Mouse (Mus musculus) midbrain, embryonic 14.5 days (tissue): ENCODE measurements around the gene Josd1. TPM values are rescaled to one million over a fixed set of nuclear protein-coding genes. Genes with fewer than 3 reads are reported as not detected.

Experiments used
- ATAC-seq: fragments of 200-750 bp; cut with Nextera tagmentation; 2 replicates; pipeline ENCODE4 v1.8.0; 2017; ENCODE audit warnings: moderate number of reproducible peaks, moderate library complexity; ENCODE audit not compliant: low FRiP score, low TSS enrichment
- DNase-seq: peaks from one replicate; pipeline ENCODE4 v3.0.0-alpha.2; 2015
- H3K27ac ChIP-seq: fragments of 300-500 bp; sonication (generic); replicated peaks from 2 replicates; pipeline ENCODE4 v1.5.1; 2014; ENCODE audit warnings: mild to moderate bottlenecking, low read depth, low read length, moderate library complexity
- H3K27me3 ChIP-seq: fragments of 300-500 bp; sonication (generic); 2 replicates; pipeline ENCODE4 v1.6.1; 2014; ENCODE audit warnings: low read length, control low read depth, mixed read lengths; ENCODE audit not compliant: control insufficient read depth, insufficient read depth
- H3K36me3 ChIP-seq: fragments of 300-500 bp; sonication (generic); 2 replicates; pipeline ENCODE4 v1.6.1; 2014; ENCODE audit warnings: low read length, control low read depth; ENCODE audit not compliant: control insufficient read depth, insufficient read depth
- H3K4me1 ChIP-seq: fragments of 300-500 bp; sonication (generic); 2 replicates; pipeline ENCODE4 v1.6.1; 2014; ENCODE audit warnings: mild to moderate bottlenecking, antibody characterized with exemption, low read length, control low read depth; ENCODE audit not compliant: control insufficient read depth, insufficient read depth
- H3K4me2 ChIP-seq: fragments of 300-500 bp; sonication (generic); 2 replicates; pipeline ENCODE4 v1.6.1; 2014; ENCODE audit warnings: mild to moderate bottlenecking, low read length, moderate library complexity
- H3K4me3 ChIP-seq: fragments of 300-500 bp; sonication (generic); replicated peaks from 2 replicates; pipeline ENCODE4 v1.5.1; 2014; ENCODE audit warnings: low read depth, low read length
- H3K9ac ChIP-seq: fragments of 300-500 bp; sonication (generic); replicated peaks from 2 replicates; pipeline ENCODE4 v1.6.1; 2014; ENCODE audit warnings: mild to moderate bottlenecking, low read length, moderate library complexity
- H3K9me3 ChIP-seq: fragments of 300-500 bp; sonication (generic); 2 replicates; pipeline ENCODE4 v1.6.1; 2016; ENCODE audit warnings: low read length, control low read depth, mixed read lengths; ENCODE audit not compliant: control insufficient read depth
- WGBS: fragments of 180-500 bp; shearing (Covaris S2); extraction: QIAGEN DNeasy Blood & Tissue Kit; methylation state at CpG from one replicate; pipeline ENCODE4 v1.1.7; 2014; 5-methylcytosine and 5-hydroxymethylcytosine counted together
- polyA plus RNA-seq: library from polyadenylated mRNA; unstranded; fragments of >200 nt; fragmentation: Nextera tagmentation; extraction: Ambion mirVana; gene quantifications from 2 replicates; pipeline ENCODE4 v1.2.1, GENCODE M21; 2014

Gene Josd1
- polyA plus RNA-seq, 1 experiment from 2014 or later: 16.2 TPM

DNA sequence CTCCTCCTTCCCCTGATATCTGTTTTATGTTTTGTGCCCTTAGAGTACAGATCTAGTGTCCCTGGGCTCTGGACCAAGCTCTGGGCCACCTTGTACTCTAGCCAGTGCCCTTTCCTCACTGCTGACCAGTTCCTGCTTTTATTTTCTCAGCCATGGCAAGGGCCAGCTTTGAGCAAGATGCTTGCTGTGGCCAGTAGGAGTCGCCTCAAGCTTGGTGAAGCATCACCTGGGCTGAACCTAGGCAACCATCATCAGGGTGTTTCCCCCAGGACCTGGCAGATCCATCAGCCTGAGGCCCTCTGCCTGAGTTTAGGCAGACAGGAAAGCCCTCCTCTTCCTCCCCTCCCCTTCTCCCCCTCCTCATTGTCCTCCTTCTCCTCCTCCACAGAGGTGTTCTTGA lies 35.7 kb upstream of the Josd1 start:
- WGBS: 33% methylated on average over 1 of the region's 1 CpGs
- Histone ChIP-seq H3K27ac (no peak overlapping the region), H3K4me3 (no peak overlapping the region), H3K9me3 (no peaks in the 10 kb centered on the region), H3K9ac (no peak overlapping the region), H3K36me3 (peaks cover 76% of the 10 kb centered on the region), H3K4me2 (no peak overlapping the region), H3K4me1 (no peaks in the 10 kb centered on the region), H3K27me3 (no peaks in the 10 kb centered on the region)
- DNase-seq (peak; percentile 61), ATAC-seq (no peak)

- H3K27ac ChIP-seq: no peak overlapping the region; the same call in 1 of the 2 replicates
- no peak overlapping the region for H3K4me2 ChIP-seq
- ATAC-seq (no peak), DNase-seq (no peak)
- H3K36me3 ChIP-seq: peaks cover 74% of the 10 kb centered on the region
- WGBS: 87% methylated on average over 4 of the region's 4 CpGs
- H3K4me3 ChIP-seq: no peak overlapping the region
- H3K4me1 ChIP-seq: no peaks in the 10 kb centered on the region
- H3K27me3 ChIP-seq: no peaks in the 10 kb centered on the region
- H3K9me3 ChIP-seq: no peaks in the 10 kb centered on the region
- no peak overlapping the region for H3K9ac ChIP-seq
Observed at GRCm38 (mm10) chr15:79720796-79721195, 33.1 kb upstream of the Josd1 start.

DNA sequence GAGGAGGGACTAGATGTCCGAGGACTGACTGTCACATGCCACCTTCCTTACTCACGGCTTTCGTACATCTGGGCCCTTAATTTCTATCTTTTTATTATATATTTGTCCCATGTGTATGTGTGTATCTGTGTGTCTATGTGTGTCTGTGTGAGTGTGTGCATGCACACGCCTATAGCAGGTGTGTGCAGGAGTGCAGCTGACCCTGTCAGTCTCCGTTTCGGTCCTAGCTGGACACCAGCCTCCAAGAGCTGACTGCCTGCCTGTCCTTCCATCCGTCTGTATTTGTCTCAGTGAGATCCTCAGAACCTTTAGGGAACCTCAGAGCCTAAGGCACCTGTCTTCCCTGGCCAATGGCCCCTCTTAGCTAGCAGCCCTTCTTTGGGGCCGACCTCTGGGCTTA lies 32.5 kb upstream of the Josd1 start:
- Histone ChIP-seq H3K4me2 (no peak overlapping the region), H3K27ac (no peak overlapping the region; the same call in 1 of the 2 replicates), H3K9me3 (no peaks in the 10 kb centered on the region), H3K27me3 (no peaks in the 10 kb centered on the region), H3K36me3 (peaks cover 74% of the 10 kb centered on the region), H3K4me3 (no peak overlapping the region), H3K9ac (no peak overlapping the region), H3K4me1 (no peaks in the 10 kb centered on the region)
- DNase-seq (no peak), ATAC-seq (no peak)
- WGBS: 92% methylated on average over 8 of the region's 8 CpGs

- ATAC-seq: no peak
- 89% methylated on average over 6 of the region's 6 CpGs for WGBS
- Histone ChIP-seq H3K27me3 (no peaks in the 10 kb centered on the region), H3K9me3 (no peaks in the 10 kb centered on the region), H3K4me3 (no peak overlapping the region), H3K4me2 (no peak overlapping the region), H3K36me3 (peaks cover 92% of the 10 kb centered on the region), H3K4me1 (no peaks in the 10 kb centered on the region), H3K27ac (no peak overlapping the region), H3K9ac (no peak overlapping the region)
- no peak for DNase-seq
Observed at GRCm38 (mm10) chr15:79716710-79717109, 29.0 kb upstream of the Josd1 start.

GRCm38 (mm10) chr15:79715646-79716045 lies 27.9 kb upstream of the Josd1 start:
- WGBS: 98% methylated on average over 7 of the region's 7 CpGs
- Histone ChIP-seq H3K4me3 (no peak overlapping the region), H3K27ac (no peak overlapping the region), H3K9ac (no peak overlapping the region), H3K4me1 (no peaks in the 10 kb centered on the region), H3K9me3 (no peaks in the 10 kb centered on the region), H3K4me2 (no peak overlapping the region), H3K27me3 (no peaks in the 10 kb centered on the region), H3K36me3 (peaks cover 95% of the 10 kb centered on the region)
- DNase-seq (no peak), ATAC-seq (no peak)

- 91% methylated on average over 5 of the region's 5 CpGs for WGBS
- Histone ChIP-seq H3K9me3 (no peaks in the 10 kb centered on the region), H3K4me3 (no peak overlapping the region), H3K27ac (no peak overlapping the region), H3K4me1 (no peaks in the 10 kb centered on the region), H3K27me3 (no peaks in the 10 kb centered on the region), H3K36me3 (peaks cover 62% of the 10 kb centered on the region), H3K9ac (no peak overlapping the region), H3K4me2 (no peak overlapping the region)
- DNase-seq (no peak), ATAC-seq (no peak)
Observed at GRCm38 (mm10) chr15:79708229-79708822, 20.6 kb upstream of the Josd1 start.

DNA sequence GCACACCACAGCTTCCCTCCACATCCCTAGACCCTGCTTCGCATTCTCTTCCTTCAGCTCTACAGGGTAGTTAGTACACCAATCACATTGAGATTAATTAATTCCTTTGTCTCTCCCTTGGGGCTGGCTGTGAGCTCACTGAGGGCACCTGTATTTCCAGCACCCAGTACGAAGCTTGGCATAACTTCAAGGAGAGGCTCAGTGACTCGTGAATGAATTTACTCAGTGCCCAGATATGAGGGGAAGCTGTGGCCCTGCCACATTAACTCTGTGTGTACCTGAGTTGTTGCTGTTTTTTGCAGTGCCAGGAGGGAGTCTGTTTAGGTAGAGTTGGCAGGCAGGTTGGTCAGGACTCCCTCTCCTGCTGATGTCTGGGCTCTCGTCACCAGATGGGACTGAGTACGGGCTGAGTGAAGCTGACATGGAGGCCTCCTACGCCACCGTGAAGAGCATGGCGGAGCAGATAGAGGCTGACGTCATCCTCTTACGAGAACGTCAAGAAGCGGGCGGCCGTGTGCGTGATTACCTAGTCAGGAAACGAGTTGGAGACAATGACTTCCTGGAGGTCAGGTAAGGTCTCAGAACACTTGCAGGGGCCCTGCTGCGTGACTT lies 19.0 kb upstream of the Josd1 start:
- no peak overlapping the region for H3K9ac ChIP-seq
- no peaks in the 10 kb centered on the region for H3K27me3 ChIP-seq
- ATAC-seq (no peak), DNase-seq (no peak)
- 91% methylated on average over 17 of the region's 17 CpGs for WGBS
- no peak overlapping the region for H3K4me2 ChIP-seq
- no peak overlapping the region for H3K27ac ChIP-seq
- H3K9me3 ChIP-seq: no peaks in the 10 kb centered on the region
- H3K4me3 ChIP-seq: no peak overlapping the region
- no peaks in the 10 kb centered on the region for H3K4me1 ChIP-seq
- peaks cover 47% of the 10 kb centered on the region for H3K36me3 ChIP-seq

DNA sequence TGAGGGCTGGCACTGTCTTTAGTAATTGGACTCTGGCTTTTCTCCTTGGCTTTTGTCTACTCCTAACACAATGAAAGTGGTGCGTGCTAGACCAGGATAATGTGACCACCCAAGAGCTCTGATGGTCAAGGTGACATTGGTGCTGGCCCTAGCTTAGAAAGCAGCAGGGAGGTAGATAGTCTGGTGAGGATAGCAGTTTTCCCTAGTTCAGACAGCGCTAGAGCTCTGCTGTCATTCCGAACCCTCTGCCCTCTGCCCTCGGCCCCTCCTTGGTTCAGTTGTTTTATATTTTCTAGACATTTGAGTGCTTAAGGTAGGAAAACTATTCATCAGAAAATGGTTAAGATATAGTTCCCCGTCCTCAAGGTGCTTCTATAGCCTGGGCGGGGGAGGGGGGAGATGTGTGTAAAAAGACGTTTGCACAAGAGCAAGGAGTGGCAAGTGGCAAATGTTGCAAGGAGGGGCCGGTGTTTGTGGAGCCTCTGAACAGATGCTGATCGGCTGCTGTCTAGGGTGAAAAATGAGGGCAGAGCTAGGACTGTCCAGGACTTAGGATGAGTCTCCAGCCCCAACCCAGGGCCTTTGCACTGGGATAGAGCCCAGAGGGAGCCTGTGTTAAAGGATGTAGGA lies 10.0 kb upstream of the Josd1 start:
- peaks cover 9% of the 10 kb centered on the region for H3K4me1 ChIP-seq
- 84% methylated on average over 9 of the region's 9 CpGs for WGBS
- H3K9me3 ChIP-seq: no peaks in the 10 kb centered on the region
- no peak overlapping the region for H3K4me3 ChIP-seq
- ATAC-seq (no peak), DNase-seq (no peak)
- 0 out of 2 replicates have a peak overlapping the region, but pooled peaks have one; percentile 15 for H3K27ac ChIP-seq
- H3K36me3 ChIP-seq: peaks cover 11% of the 10 kb centered on the region
- H3K27me3 ChIP-seq: no peaks in the 10 kb centered on the region
- no peak overlapping the region for H3K4me2 ChIP-seq
- H3K9ac ChIP-seq: no peak overlapping the region

- Histone ChIP-seq H3K4me1 (peaks cover 16% of the 10 kb centered on the region), H3K9ac (no peak overlapping the region), H3K27me3 (no peaks in the 10 kb centered on the region), H3K27ac (0 out of 2 replicates have a peak overlapping the region, but pooled peaks have one; percentile 15), H3K4me3 (no peak overlapping the region), H3K9me3 (no peaks in the 10 kb centered on the region), H3K4me2 (no peak overlapping the region), H3K36me3 (peaks cover 11% of the 10 kb centered on the region)
- ATAC-seq (no peak), DNase-seq (no peak)
- WGBS: 57% methylated on average over 6 of the region's 6 CpGs
Observed at GRCm38 (mm10) chr15:79697011-79697410, 9.3 kb upstream of the Josd1 start.
